Mouse (Mus musculus): Measurements from ENCODE around the gene Rassf5. TPM values are rescaled to one million over a fixed set of nuclear protein-coding genes. Genes with fewer than 3 reads are reported as not detected.
"Not testable (repeated sequence)": the region's sequence is repeated elsewhere in the genome, so short reads cannot be mapped to it uniquely, and the experiment has no call there.

The Rassf5 gene
- polyA plus RNA-seq, 1 experiment from 2014 or later, result 27.0 TPM

DNA sequence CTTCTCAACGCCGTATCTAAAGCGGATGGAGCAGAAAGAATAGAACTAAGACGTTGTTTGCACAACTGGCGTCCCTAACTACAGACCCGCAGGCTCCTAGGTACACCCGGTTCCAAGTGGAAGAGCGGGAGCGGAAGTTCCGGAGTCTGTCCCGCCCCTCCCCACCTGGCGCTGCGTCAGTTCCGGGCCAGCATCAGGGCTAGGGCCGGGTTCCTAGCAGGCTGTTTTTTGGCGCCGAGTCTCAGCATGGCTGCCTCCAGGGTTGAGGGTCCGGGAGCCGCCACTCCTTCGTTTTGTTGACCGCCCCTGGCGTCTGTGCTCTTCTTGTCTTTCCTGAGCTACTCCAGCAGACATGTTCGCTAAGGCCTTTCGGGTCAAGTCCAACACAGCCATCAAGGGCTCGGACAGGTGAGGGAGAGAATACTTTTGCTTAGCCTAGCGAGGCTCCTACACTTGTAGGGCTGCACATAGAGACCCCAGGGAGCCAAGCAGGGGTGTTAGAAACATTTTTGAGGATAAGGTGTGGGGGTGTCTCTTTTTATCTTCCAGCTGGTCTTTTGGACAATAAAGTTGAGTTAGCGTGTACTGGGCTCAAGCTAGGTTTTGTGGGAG, 91.9 kb downstream of the Rassf5 start, which contains the start of gene Eif2d:
Gene Eif2d (plus strand): TSS at position 164 of the 612 bp plus-strand sequence.
- H3K27ac ChIP-seq (ENCODE audit: poor library complexity, severe bottlenecking), result no peak within 1 kb of the TSS
- ATAC-seq (ENCODE audit: insufficient number of reproducible peaks, low FRiP score), result peak; percentile 96
- no peaks in the 10 kb centered on the region for H3K9me3 ChIP-seq (replicated peaks)
- peak within 1 kb of the TSS; percentile 85 for H3K4me2 ChIP-seq
- H3K4me1 ChIP-seq (replicated peaks), result peaks cover 8% of the 10 kb centered on the region
- WGBS, result under 1% methylated on average over 27 of the region's 27 CpGs
- H3K27me3 ChIP-seq (replicated peaks), result no peaks in the 10 kb centered on the region
- peak within 1 kb of the TSS; percentile 72 for H3K9ac ChIP-seq
- peak within 1 kb of the TSS; percentile 66 for H3K4me3 ChIP-seq
- peaks cover 4% of the 10 kb centered on the region for H3K36me3 ChIP-seq

DNA sequence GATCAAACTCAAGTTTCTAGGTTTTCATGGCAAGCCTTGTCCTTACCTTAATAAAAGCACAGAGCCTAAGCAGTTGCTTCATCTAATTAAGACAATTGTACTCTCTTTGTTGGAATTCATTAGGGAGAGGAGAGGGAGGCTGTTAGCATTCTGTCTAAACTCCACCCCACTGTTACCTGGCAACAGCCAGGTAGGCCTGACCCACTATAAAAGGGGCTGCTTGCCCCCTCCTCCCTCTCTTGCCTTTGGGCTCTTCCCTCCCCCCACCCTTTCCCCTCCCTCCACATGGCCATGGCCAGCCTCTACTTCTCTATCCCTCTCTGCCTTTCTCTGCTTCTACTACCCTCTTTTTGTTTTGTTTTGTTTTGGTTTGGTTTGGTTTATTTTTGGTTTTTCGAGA, 95.6 kb downstream of the Rassf5 start:
- ATAC-seq (ENCODE audit: insufficient number of reproducible peaks, low FRiP score), result no peak
- Histone ChIP-seq H3K4me3 (no peak overlapping the region), H3K4me1 (replicated peaks) (peaks cover 8% of the 10 kb centered on the region), H3K27me3 (replicated peaks) (no peaks in the 10 kb centered on the region), H3K9ac (no peak overlapping the region), H3K4me2 (no peak overlapping the region), H3K36me3 (no peaks in the 10 kb centered on the region), H3K9me3 (replicated peaks) (no peaks in the 10 kb centered on the region), H3K27ac (ENCODE audit: poor library complexity, severe bottlenecking) (no peak overlapping the region)
- WGBS, result 71% methylated on average over 1 of the region's 1 CpGs

DNA sequence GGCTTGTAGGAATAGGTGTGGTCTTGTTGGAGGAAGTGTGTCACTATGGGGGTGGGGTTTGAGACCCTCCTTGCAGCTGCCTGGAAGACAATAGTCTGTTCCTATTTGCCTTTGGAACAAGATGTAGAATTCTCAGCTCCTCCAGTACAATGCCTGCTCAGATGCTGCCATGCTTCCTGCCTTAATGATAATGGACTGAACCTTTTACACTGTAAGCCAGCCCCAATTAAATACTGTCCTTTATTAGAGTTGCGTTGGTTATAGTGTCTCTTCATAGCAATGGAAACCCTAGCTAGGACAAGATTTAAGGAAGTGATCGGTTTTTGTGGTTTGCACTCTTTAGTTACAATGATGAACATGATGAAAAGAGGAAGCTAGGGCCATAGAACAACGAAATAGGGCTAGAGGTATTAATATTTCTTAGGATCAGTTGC, 98.9 kb downstream of the Rassf5 start:
- no peaks in the 10 kb centered on the region for H3K36me3 ChIP-seq
- no peak overlapping the region for H3K4me2 ChIP-seq
- H3K9me3 ChIP-seq (replicated peaks), result no peaks in the 10 kb centered on the region
- H3K27ac ChIP-seq (ENCODE audit: poor library complexity, severe bottlenecking), result no peak overlapping the region
- no peaks in the 10 kb centered on the region; the same call in 1 of the 2 replicates for H3K27me3 ChIP-seq (replicated peaks)
- no peaks in the 10 kb centered on the region for H3K4me1 ChIP-seq (replicated peaks)
- ATAC-seq (ENCODE audit: insufficient number of reproducible peaks, low FRiP score), result no peak
- no peak overlapping the region for H3K4me3 ChIP-seq
- 76% methylated on average over 3 of the region's 3 CpGs for WGBS
- H3K9ac ChIP-seq, result no peak overlapping the region

DNA sequence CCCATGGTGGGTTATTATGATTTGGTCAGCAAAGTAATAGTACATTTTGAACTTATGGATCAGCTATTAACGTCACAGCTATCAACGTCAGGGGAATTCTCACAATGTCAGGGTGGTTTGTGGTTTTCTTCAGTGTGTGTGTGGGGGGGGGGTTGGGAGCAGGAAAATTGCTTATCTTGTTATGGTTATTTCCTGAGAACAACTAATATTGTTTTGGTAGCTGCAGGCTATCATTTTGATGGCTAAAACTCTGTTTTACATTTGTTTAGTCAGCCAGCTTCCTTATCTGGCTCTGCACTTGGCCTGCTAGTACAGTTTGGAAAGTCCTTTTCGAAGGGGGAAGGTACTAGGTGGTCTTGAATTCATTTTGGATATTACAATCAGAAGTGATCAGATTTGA, 99.8 kb downstream of the Rassf5 start:
- not testable (repeated sequence) for H3K9me3 ChIP-seq (replicated peaks); H3K27me3 ChIP-seq (replicated peaks); H3K9ac ChIP-seq; H3K4me3 ChIP-seq; H3K27ac ChIP-seq (ENCODE audit: poor library complexity, severe bottlenecking); ATAC-seq (ENCODE audit: insufficient number of reproducible peaks, low FRiP score); H3K36me3 ChIP-seq; H3K4me1 ChIP-seq (replicated peaks); H3K4me2 ChIP-seq
- WGBS, result 65% methylated on average over 3 of the region's 3 CpGs

DNA sequence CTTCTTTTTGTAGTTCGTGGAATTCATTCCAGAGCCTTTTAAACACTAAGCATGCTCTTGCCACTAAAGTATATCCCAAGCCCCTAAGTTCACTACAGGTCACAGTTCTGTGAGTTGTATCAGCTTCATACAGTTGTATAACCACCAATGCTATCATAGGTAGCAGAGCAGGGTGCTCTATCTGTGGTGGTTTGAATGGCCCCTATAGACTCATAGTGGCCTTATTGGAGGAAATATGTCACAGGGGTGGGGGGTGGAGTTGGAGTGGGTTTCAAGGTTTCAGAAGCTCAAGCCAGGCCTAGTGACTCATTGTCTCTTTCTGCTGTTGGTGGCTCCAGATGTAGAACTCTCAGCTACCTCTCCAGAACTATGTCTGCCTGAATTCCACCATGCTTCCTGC, 102.6 kb downstream of the Rassf5 start:
- H3K4me2 ChIP-seq, result no peak overlapping the region
- H3K9me3 ChIP-seq (replicated peaks), result no peaks in the 10 kb centered on the region
- H3K4me3 ChIP-seq, result no peak overlapping the region
- 0 out of 2 replicates have a peak, but pooled peaks cover 6% of the 10 kb centered on the region for H3K4me1 ChIP-seq (replicated peaks)
- no peaks in the 10 kb centered on the region for H3K36me3 ChIP-seq
- ATAC-seq (ENCODE audit: insufficient number of reproducible peaks, low FRiP score), result no peak
- 80% methylated on average over 1 of the region's 1 CpGs for WGBS
- H3K27me3 ChIP-seq (replicated peaks), result no peaks in the 10 kb centered on the region; the same call in 1 of the 2 replicates
- H3K27ac ChIP-seq (ENCODE audit: poor library complexity, severe bottlenecking), result no peak overlapping the region
- H3K9ac ChIP-seq, result no peak overlapping the region

DNA sequence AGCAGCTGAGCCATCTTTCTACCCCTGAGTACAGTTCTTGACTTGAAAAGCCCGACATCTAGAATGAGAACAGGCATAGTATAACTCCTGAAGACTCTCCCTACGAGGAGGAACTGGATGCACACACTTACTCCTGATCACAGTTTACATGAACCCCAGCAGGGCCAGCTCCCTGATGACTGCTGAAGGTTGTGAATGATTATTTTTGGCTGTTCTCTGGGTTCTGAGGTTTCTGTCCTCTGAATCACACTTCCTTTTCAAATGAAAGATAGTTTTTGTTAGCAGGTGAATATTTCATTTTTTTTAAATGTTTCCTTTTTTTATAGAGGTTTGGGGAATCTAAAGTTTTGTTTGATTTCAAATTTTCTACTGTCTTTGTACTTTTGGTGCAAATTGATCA, 103.6 kb downstream of the Rassf5 start:
- no peak for ATAC-seq (ENCODE audit: insufficient number of reproducible peaks, low FRiP score)
- Histone ChIP-seq H3K9ac (no peak overlapping the region), H3K9me3 (replicated peaks) (no peaks in the 10 kb centered on the region), H3K27me3 (replicated peaks) (no peaks in the 10 kb centered on the region; the same call in 1 of the 2 replicates), H3K4me2 (no peak overlapping the region), H3K27ac (ENCODE audit: poor library complexity, severe bottlenecking) (no peak overlapping the region), H3K36me3 (no peaks in the 10 kb centered on the region), H3K4me3 (no peak overlapping the region), H3K4me1 (replicated peaks) (0 out of 2 replicates have a peak, but pooled peaks cover 6% of the 10 kb centered on the region)
- 61% methylated on average over 2 of the region's 2 CpGs for WGBS

DNA sequence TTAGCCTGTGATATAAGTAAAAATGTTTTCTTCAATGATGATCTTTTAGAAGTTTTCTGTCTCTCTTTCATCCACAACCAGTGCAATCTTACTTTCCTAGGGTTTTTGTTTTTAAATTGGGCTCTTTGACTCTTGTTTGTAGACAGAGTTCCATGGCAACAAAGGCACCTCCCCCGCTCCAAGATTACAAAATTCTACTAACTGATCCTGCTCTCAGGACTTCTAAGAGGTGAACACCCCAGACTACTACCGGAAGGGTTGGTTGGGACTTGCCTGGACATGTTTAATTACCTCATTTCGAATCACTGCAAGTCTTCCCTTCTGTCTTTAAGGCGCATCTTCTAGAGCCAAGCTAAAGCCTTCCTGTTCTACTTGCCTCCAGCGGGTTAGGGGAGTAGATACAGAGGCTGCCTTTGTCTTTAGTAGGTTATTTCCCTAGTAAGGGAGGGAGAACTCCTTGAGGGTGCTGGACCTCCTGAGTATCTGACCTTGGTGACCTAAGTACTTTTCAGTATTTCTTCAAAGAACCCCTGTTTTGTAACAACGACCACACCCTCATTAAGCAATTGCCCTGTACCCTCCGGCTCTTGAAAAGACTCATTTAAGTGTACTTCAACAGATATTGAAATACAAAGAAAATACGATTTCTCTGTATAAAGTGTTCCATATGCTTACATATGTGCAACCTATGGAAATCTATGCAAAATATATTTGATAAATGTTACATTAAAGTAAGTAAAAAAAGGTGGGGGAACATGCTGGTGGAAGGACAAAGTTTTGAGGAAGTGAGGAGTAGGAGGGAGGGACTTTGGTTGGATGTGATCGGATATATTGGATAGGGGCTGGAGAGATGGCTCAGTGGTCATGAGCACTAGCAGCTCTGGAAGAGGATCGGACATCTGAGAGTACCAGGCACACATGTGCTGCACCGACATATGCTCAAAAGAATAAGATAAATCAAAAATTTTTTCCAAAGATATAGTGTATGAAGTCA, 105.7 kb downstream of the Rassf5 start:
- Histone ChIP-seq H3K9ac (no peak overlapping the region; the same call in 1 of the 2 replicates), H3K4me3 (peak overlapping the region; percentile 74; the same call in 1 of the 2 replicates), H3K27ac (ENCODE audit: poor library complexity, severe bottlenecking) (no peak overlapping the region), H3K4me2 (peak overlapping the region; percentile 96), H3K36me3 (no peaks in the 10 kb centered on the region), H3K4me1 (replicated peaks) (0 out of 2 replicates have a peak, but pooled peaks cover 9% of the 10 kb centered on the region), H3K27me3 (replicated peaks) (no peaks in the 10 kb centered on the region; the same call in 1 of the 2 replicates), H3K9me3 (replicated peaks) (no peaks in the 10 kb centered on the region)
- no peak for ATAC-seq (ENCODE audit: insufficient number of reproducible peaks, low FRiP score)
- WGBS, result 70% methylated on average over 11 of the region's 11 CpGs

DNA sequence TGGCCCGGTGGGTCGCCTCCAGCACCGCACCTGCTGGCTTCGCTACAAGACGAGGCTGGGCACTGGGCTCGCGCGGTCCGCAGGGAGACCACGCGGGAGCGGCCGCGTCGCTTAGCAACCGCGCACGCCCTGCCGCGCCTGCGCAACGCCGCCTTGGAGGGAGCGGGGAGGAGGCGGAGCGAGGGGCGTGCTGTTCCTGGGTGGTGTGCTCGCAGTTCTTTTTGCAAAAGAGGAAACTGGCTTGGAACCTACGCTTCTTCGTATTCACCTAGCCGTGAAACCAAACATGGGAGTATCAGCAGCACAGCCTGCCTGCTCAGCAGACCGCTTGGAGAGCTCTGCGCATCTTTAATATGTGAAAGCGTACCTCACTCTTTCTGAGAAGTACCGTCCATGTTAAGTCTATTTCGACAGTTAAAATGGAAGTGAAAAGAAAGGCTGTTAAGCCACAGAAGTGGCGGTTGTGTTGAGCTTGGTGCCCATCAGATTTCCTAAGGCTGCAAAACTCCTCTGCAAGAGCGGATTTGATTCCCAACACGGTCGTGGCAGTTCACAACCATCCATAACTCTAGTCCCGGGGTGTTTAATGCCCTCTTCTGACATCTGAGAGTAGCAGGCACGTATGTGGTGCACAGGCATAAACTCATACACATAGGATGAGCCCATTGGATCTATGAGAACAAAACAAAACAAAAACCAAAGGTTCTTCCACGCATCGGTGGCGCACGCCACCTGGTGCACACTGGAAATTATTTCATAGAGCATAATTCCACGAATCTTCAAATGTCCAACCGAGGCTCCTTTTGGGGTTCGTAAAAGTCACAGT, 106.7 kb downstream of the Rassf5 start, which contains the start of gene Dyrk3:
Gene Dyrk3 (minus strand): TSS at position 150 of the 826 bp plus-strand sequence.
- Histone ChIP-seq H3K9ac (peak within 1 kb of the TSS; percentile 77), H3K27me3 (replicated peaks) (no peaks in the 10 kb centered on the region; the same call in 1 of the 2 replicates), H3K9me3 (replicated peaks) (no peaks in the 10 kb centered on the region), H3K36me3 (no peaks in the 10 kb centered on the region), H3K4me2 (peak within 1 kb of the TSS; percentile 96), H3K27ac (ENCODE audit: poor library complexity, severe bottlenecking) (peak within 1 kb of the TSS; percentile 80), H3K4me3 (peak within 1 kb of the TSS; percentile 74), H3K4me1 (replicated peaks) (0 out of 2 replicates have a peak, but pooled peaks cover 12% of the 10 kb centered on the region)
- ATAC-seq (ENCODE audit: insufficient number of reproducible peaks, low FRiP score), result peak; percentile 98
- 5% methylated on average over 49 of the region's 49 CpGs for WGBS

DNA sequence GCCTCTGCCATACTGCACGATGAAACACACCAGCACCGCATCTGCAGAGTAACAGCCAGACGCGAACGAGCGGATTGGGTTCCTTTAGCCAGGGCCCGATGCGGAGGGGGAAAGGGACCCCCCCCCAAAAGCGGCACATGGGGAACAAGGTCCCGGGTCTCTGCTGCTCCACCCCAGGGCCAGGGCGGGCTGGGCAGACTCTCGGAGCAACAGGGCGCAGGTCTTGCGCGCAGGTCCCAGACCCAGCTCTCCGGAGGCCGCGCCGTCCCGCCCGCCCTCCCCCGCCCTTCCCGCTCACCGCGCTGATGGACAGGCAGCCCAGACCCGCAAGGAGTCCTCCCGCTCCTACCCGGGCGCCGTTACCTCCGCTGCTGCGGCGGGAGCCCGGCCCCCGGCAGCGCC, 107.3 kb downstream of the Rassf5 start:
- under 1% methylated on average over 36 of the region's 36 CpGs for WGBS
- peak; percentile 83 for ATAC-seq (ENCODE audit: insufficient number of reproducible peaks, low FRiP score)
- Histone ChIP-seq H3K36me3 (no peaks in the 10 kb centered on the region), H3K4me3 (peak overlapping the region; percentile 74), H3K9me3 (replicated peaks) (no peaks in the 10 kb centered on the region), H3K27me3 (replicated peaks) (no peaks in the 10 kb centered on the region; the same call in 1 of the 2 replicates), H3K9ac (peak overlapping the region; percentile 77), H3K27ac (ENCODE audit: poor library complexity, severe bottlenecking) (peak overlapping the region; percentile 80; the same call in 1 of the 2 replicates), H3K4me2 (peak overlapping the region; percentile 96), H3K4me1 (replicated peaks) (0 out of 2 replicates have a peak, but pooled peaks cover 12% of the 10 kb centered on the region)

DNA sequence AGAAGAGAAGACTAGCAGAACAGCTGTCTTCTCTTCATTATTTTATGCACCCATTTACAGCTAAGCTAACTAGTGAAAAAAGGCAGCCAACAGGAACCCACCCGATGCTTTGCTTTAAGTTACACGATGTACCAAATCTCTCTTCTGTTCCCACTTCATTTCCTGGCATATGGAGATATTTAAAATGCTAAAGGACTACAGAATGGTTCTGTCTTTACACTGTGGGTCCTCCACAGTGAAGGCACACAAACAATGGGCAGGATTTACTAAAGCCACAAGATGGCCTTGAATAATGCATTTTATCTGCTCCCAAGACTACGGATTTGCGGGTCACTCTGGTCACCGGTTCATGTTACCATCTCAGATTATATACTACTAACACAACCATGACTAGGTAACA, 107.9 kb downstream of the Rassf5 start:
- ATAC-seq (ENCODE audit: insufficient number of reproducible peaks, low FRiP score), result no peak
- Histone ChIP-seq H3K4me2 (peak overlapping the region; percentile 27; the same call in 1 of the 2 replicates), H3K4me3 (peak overlapping the region; percentile 27), H3K27me3 (replicated peaks) (no peaks in the 10 kb centered on the region), H3K36me3 (no peaks in the 10 kb centered on the region), H3K27ac (ENCODE audit: poor library complexity, severe bottlenecking) (no peak overlapping the region), H3K4me1 (replicated peaks) (0 out of 2 replicates have a peak, but pooled peaks cover 12% of the 10 kb centered on the region), H3K9me3 (replicated peaks) (no peaks in the 10 kb centered on the region), H3K9ac (no peak overlapping the region)
- WGBS, result 32% methylated on average over 5 of the region's 5 CpGs

Data from heart, embryonic 12.5 days (tissue).